Mouse (Mus musculus): ENCODE results near the gene Olfr1418. TPM values are rescaled to one million over a fixed set of nuclear protein-coding genes. Genes with fewer than 3 reads are reported as not detected.

The Olfr1418 gene
- polyA plus RNA-seq, 1 experiment from 2014 or later = not detected

DNA sequence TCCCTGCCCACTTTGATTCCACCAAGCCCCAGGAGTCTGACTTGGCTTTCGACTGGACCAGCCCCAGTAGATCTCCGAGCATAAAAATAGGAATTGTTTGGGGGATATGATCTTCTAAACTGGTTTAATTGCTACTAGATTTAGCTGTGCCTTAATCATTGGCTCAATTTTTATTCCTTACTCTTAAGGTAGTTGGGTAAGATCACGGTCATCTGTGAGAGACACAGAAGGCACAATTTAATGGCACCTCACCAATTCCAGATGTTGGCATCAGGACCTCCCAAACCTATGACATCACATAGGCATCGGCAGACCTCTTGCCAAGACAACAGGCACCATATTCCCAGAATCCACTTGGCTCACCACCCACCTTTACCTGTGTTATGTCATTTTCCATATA, 21.7 kb downstream of the Olfr1418 start, which contains the start of gene Olfr1417:
Gene Olfr1417, minus strand, starts transcription at position 101 of the 400 bp plus-strand sequence.
- ATAC-seq (ENCODE audit: insufficient number of reproducible peaks, insufficient read depth, low FRiP score, low read depth) = no peak
- no peaks in the 10 kb centered on the region for H3K9me3 ChIP-seq (ENCODE audit: control insufficient read depth, low read depth, low read length)
- 82% methylated on average over 4 of the region's 4 CpGs for WGBS
- H3K9ac ChIP-seq (replicated peaks; ENCODE audit: low read depth, low read length) = no peak within 1 kb of the TSS
- no peaks in the 10 kb centered on the region for H3K4me1 ChIP-seq (ENCODE audit: control insufficient read depth, insufficient read depth, low read length)
- H3K4me3 ChIP-seq (ENCODE audit: low read depth, low read length) = no peak within 1 kb of the TSS
- no peaks in the 10 kb centered on the region for H3K27me3 ChIP-seq (ENCODE audit: control insufficient read depth, insufficient read depth, low read length)
- no peak within 1 kb of the TSS for H3K27ac ChIP-seq (ENCODE audit: low read length)
- H3K4me2 ChIP-seq (replicated peaks; ENCODE audit: low read depth, low read length) = no peak within 1 kb of the TSS
- H3K36me3 ChIP-seq (ENCODE audit: control insufficient read depth, insufficient read depth, low read length) = no peaks in the 10 kb centered on the region

DNA sequence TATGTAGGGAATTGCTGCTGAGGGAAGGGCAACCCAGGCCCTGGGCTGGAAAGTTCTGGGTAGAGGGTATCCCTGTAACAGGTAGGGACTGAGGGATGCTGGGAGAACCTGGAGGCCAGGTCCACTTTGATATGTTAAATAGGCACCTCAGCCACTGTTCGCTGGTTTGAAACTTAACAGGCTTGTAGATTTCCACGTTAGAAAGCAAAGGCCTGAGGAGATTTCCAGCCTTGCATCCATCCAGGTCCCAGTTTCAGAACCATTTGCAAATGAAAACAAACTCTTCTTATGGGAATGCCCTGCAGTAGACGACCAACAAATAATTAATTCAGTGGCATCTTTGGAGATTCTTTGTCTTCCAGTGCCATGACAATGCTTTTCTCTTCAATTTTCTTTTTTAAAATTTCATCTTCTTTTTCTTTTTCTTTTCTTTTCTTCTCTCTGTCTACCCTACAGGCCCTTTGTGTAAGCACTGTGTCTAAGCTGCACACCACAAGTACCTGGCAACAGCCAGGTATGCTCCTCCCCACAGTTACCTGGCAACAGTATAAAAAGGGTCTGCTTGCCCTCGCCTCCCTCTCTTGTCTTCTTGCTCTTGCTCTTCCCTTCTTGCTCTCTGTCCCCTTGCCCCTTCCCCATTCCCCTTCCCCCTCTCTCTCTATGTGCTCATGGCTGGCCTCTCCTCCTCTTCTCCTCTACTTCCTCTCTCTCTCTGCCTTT, 37.4 kb downstream of the Olfr1418 start:
- 35% methylated on average over 4 of the region's 4 CpGs for WGBS
- Histone ChIP-seq H3K4me1 (ENCODE audit: control insufficient read depth, insufficient read depth, low read length) (no peaks in the 10 kb centered on the region), H3K4me3 (ENCODE audit: low read depth, low read length) (no peak overlapping the region), H3K27ac (ENCODE audit: low read length) (no peak overlapping the region), H3K9me3 (ENCODE audit: control insufficient read depth, low read depth, low read length) (no peaks in the 10 kb centered on the region), H3K27me3 (ENCODE audit: control insufficient read depth, insufficient read depth, low read length) (no peaks in the 10 kb centered on the region), H3K4me2 (replicated peaks; ENCODE audit: low read depth, low read length) (no peak overlapping the region), H3K9ac (replicated peaks; ENCODE audit: low read depth, low read length) (no peak overlapping the region), H3K36me3 (ENCODE audit: control insufficient read depth, insufficient read depth, low read length) (no peaks in the 10 kb centered on the region)
- no peak for ATAC-seq (ENCODE audit: insufficient number of reproducible peaks, insufficient read depth, low FRiP score, low read depth)

DNA sequence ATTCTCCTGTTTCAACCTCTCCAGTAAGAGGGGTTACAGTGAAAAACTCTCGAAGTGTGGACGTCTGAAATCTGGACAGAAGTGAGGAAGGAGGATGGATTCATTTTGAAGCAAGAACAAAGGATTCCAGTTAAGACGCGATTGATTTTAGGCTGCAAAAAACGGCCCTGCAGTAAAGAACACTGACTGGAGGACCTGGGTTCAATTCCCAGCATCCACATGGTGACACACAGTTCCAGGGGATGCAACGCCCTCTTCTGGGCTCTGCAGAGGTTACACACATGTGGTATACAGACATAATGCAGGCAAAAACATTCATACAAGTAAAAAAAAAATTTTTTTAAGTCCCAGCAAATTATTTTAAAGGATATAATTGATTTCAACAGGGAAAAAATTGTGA, 40.7 kb downstream of the Olfr1418 start:
- peak overlapping the region; percentile 75 for H3K4me3 ChIP-seq (ENCODE audit: low read depth, low read length)
- H3K4me2 ChIP-seq (replicated peaks; ENCODE audit: low read depth, low read length) = peak overlapping the region; percentile 80
- WGBS = 31% methylated on average over 6 of the region's 6 CpGs
- H3K27ac ChIP-seq (ENCODE audit: low read length) = no peak overlapping the region
- H3K36me3 ChIP-seq (ENCODE audit: control insufficient read depth, insufficient read depth, low read length) = no peaks in the 10 kb centered on the region
- no peaks in the 10 kb centered on the region for H3K4me1 ChIP-seq (ENCODE audit: control insufficient read depth, insufficient read depth, low read length)
- no peak overlapping the region; the same call in 1 of the 2 replicates for H3K9ac ChIP-seq (replicated peaks; ENCODE audit: low read depth, low read length)
- no peak for ATAC-seq (ENCODE audit: insufficient number of reproducible peaks, insufficient read depth, low FRiP score, low read depth)
- no peaks in the 10 kb centered on the region for H3K9me3 ChIP-seq (ENCODE audit: control insufficient read depth, low read depth, low read length)
- H3K27me3 ChIP-seq (ENCODE audit: control insufficient read depth, insufficient read depth, low read length) = no peaks in the 10 kb centered on the region

DNA sequence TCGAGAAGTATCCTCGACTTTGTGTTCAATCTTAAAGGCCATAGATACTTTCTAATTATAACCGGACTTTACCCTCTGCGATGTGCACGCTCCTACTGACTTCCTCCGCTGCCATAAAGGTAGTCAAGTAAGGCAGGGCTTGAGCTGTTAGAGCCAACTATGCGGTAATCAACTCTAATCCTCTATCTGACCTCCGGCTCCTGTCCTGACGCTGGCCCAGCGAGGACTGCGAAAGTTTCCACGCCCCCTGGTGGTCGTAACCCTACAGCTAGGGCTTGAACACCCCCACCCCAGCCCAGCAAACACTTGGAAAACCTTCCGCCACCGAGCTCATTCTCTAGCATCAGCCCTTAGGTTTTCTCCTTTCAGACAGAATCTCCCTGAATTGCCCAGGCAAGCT, 41.1 kb downstream of the Olfr1418 start:
- ATAC-seq (ENCODE audit: insufficient number of reproducible peaks, insufficient read depth, low FRiP score, low read depth) = peak; percentile 57; the same call in 1 of the 2 replicates
- Histone ChIP-seq H3K27ac (ENCODE audit: low read length) (no peak overlapping the region), H3K36me3 (ENCODE audit: control insufficient read depth, insufficient read depth, low read length) (no peaks in the 10 kb centered on the region), H3K9ac (replicated peaks; ENCODE audit: low read depth, low read length) (no peak overlapping the region; the same call in 1 of the 2 replicates), H3K27me3 (ENCODE audit: control insufficient read depth, insufficient read depth, low read length) (no peaks in the 10 kb centered on the region), H3K4me2 (replicated peaks; ENCODE audit: low read depth, low read length) (peak overlapping the region; percentile 80), H3K4me1 (ENCODE audit: control insufficient read depth, insufficient read depth, low read length) (peaks cover 4% of the 10 kb centered on the region), H3K9me3 (ENCODE audit: control insufficient read depth, low read depth, low read length) (no peaks in the 10 kb centered on the region), H3K4me3 (ENCODE audit: low read depth, low read length) (peak overlapping the region; percentile 75)
- WGBS = under 1% methylated on average over 15 of the region's 15 CpGs

DNA sequence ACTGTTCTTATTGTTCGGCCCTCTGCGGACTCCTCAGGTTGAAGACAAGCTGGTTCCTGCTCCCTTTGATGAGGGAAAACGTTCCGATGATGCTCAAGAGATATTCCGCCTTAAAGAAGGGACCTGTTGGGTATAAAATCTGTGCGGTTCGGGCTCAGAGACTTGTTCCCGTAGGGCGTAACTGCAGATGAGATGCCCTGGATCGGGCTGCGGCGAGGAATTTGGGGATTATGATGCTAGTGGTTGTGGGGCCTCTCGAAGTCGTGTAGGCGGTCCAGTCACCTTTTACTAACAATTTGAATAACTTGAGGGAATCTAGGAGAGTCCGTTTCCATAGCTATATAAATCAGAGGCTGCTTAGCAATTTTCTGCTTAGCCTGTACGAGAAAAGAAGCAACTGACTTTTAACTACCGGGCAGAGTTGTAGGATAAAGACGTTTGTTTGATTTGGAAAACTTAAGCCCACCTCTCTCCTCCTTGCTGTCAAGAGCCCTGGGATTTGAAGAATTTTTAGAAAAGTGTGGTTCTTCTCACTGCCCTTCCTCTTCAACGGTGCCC, 41.6 kb downstream of the Olfr1418 start, which contains the start of gene Stx3:
Gene Stx3, minus strand, starts transcription at position 261 of the 558 bp plus-strand sequence.
- H3K27ac ChIP-seq (ENCODE audit: low read length) = peak within 1 kb of the TSS; percentile 63; the same call in 1 of the 2 replicates
- no peak for ATAC-seq (ENCODE audit: insufficient number of reproducible peaks, insufficient read depth, low FRiP score, low read depth)
- WGBS = under 1% methylated on average over 20 of the region's 20 CpGs
- H3K4me1 ChIP-seq (ENCODE audit: control insufficient read depth, insufficient read depth, low read length) = peaks cover 9% of the 10 kb centered on the region
- no peaks in the 10 kb centered on the region for H3K36me3 ChIP-seq (ENCODE audit: control insufficient read depth, insufficient read depth, low read length)
- peak within 1 kb of the TSS; percentile 73 for H3K9ac ChIP-seq (replicated peaks; ENCODE audit: low read depth, low read length)
- H3K4me3 ChIP-seq (ENCODE audit: low read depth, low read length) = peak within 1 kb of the TSS; percentile 75
- peak within 1 kb of the TSS; percentile 80 for H3K4me2 ChIP-seq (replicated peaks; ENCODE audit: low read depth, low read length)
- no peaks in the 10 kb centered on the region for H3K27me3 ChIP-seq (ENCODE audit: control insufficient read depth, insufficient read depth, low read length)
- no peaks in the 10 kb centered on the region for H3K9me3 ChIP-seq (ENCODE audit: control insufficient read depth, low read depth, low read length)

DNA sequence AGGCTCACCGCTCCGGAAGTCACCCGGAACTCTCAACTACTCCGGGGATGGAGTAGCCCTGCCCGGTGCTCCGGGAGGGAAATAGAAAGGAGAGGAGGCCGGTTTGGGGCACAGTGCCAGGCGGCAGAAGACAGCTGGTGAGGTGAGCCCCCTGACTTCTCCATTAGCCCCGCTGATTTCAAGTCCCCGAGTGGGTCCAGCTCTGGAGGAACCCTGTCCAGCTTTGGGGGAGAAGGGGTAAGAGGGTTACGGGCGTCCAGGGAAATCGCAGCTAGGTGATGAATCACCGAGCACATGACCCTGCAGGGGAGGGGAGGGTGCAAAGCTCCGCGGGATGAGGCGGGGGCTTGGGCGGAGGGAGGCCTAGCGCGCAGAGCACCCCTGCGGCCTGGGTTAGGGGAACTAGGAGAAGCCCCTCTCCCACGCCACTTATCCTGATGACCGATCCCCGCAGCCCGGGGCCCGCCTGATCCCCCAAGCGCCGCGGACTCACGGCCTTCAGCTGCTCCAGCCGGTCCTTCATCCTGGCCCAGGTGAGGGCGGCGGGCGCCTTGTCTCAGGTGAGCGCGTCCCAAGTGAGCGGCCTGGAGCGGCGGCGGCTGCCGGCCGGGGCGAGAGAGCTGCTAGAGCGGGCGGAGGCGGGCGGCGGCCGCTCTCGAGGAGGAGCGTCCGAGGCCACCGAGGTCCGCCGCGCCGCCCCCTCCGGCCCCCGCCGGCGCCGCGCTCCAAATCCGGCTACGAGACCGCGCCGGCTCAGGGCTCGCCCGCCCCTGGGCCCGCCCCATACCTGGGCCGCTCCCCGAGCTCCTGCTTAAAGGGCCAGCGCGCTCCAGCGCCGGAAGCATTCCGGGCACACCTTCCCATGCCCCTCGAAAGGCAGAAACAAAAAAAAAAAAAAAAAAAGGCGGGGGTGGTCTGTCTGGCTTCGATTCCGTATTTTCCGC, 42.4 kb downstream of the Olfr1418 start:
- Histone ChIP-seq H3K36me3 (ENCODE audit: control insufficient read depth, insufficient read depth, low read length) (no peaks in the 10 kb centered on the region), H3K4me3 (ENCODE audit: low read depth, low read length) (peak overlapping the region; percentile 75), H3K4me2 (replicated peaks; ENCODE audit: low read depth, low read length) (peak overlapping the region; percentile 80), H3K27ac (ENCODE audit: low read length) (peak overlapping the region; percentile 63; the same call in 1 of the 2 replicates), H3K9me3 (ENCODE audit: control insufficient read depth, low read depth, low read length) (no peaks in the 10 kb centered on the region), H3K4me1 (ENCODE audit: control insufficient read depth, insufficient read depth, low read length) (peaks cover 14% of the 10 kb centered on the region), H3K9ac (replicated peaks; ENCODE audit: low read depth, low read length) (peak overlapping the region; percentile 73), H3K27me3 (ENCODE audit: control insufficient read depth, insufficient read depth, low read length) (no peaks in the 10 kb centered on the region)
- ATAC-seq (ENCODE audit: insufficient number of reproducible peaks, insufficient read depth, low FRiP score, low read depth) = peak; percentile 89
- WGBS = under 1% methylated on average over 71 of the region's 83 CpGs

DNA sequence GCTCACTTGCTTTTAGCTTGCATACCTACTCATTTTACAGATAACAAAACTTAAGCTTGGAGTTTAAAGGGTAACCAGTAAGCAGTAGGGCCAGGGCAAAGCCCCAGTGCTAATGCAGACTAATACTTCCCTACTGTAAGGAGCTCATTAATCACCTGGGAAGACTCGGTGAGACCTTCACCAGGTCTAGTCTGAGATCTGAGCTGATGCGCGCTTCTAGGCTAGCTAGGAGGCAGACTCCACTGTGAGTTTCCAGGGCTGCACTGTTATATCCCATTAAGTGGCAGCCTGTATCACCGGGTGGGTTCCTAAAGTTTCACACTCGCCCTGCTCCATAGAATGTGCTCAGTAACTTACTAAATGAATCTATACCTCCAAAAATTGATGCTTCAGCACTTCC, 43.3 kb downstream of the Olfr1418 start:
- 7% methylated on average over 5 of the region's 5 CpGs for WGBS
- ATAC-seq (ENCODE audit: insufficient number of reproducible peaks, insufficient read depth, low FRiP score, low read depth) = no peak
- Histone ChIP-seq H3K4me2 (replicated peaks; ENCODE audit: low read depth, low read length) (peak overlapping the region; percentile 80), H3K9ac (replicated peaks; ENCODE audit: low read depth, low read length) (no peak overlapping the region), H3K4me3 (ENCODE audit: low read depth, low read length) (peak overlapping the region; percentile 75; the same call in 1 of the 2 replicates), H3K9me3 (ENCODE audit: control insufficient read depth, low read depth, low read length) (no peaks in the 10 kb centered on the region), H3K27me3 (ENCODE audit: control insufficient read depth, insufficient read depth, low read length) (no peaks in the 10 kb centered on the region), H3K36me3 (ENCODE audit: control insufficient read depth, insufficient read depth, low read length) (no peaks in the 10 kb centered on the region), H3K27ac (ENCODE audit: low read length) (no peak overlapping the region), H3K4me1 (ENCODE audit: control insufficient read depth, insufficient read depth, low read length) (peaks cover 18% of the 10 kb centered on the region)

DNA sequence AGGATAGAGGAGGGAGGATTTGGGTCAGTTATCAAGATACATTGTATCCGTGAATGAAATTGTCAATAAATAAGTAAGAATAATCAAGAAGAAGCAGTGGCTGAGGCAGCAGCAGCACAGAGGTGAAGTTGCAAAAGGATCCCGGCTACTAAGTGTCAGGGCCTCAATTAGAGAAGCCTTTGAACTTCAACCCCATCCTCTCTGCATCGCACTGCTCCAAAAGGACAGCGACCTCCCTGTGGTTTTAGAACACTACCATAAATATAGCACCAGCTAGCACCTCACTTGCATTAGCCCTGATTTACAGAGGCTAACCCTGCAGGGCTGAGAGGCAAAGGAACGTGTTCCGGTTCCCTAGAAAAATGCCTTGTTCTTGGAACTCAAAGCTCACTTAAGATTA, 44.2 kb downstream of the Olfr1418 start:
- H3K4me2 ChIP-seq (replicated peaks; ENCODE audit: low read depth, low read length) = no peak overlapping the region
- H3K9ac ChIP-seq (replicated peaks; ENCODE audit: low read depth, low read length) = no peak overlapping the region
- H3K36me3 ChIP-seq (ENCODE audit: control insufficient read depth, insufficient read depth, low read length) = no peaks in the 10 kb centered on the region
- no peaks in the 10 kb centered on the region for H3K27me3 ChIP-seq (ENCODE audit: control insufficient read depth, insufficient read depth, low read length)
- H3K9me3 ChIP-seq (ENCODE audit: control insufficient read depth, low read depth, low read length) = no peaks in the 10 kb centered on the region
- WGBS = 49% methylated on average over 6 of the region's 6 CpGs
- peaks cover 23% of the 10 kb centered on the region for H3K4me1 ChIP-seq (ENCODE audit: control insufficient read depth, insufficient read depth, low read length)
- H3K27ac ChIP-seq (ENCODE audit: low read length) = no peak overlapping the region
- no peak overlapping the region for H3K4me3 ChIP-seq (ENCODE audit: low read depth, low read length)
- no peak for ATAC-seq (ENCODE audit: insufficient number of reproducible peaks, insufficient read depth, low FRiP score, low read depth)
